Mouse (Mus musculus): ENCODE data around the gene Ppcs.

Ppcs gene

GRCm38 (mm10) chr4:119422294-119422964, at the start of gene Ppcs, which contains the start of gene Zmynd12:
Ppcs (minus strand) TSS chr4:119422420.
Zmynd12 (plus strand) TSS chr4:119422814.
- DNase-seq (ENCODE audit: low spot score) = peak; percentile 92

DNA sequence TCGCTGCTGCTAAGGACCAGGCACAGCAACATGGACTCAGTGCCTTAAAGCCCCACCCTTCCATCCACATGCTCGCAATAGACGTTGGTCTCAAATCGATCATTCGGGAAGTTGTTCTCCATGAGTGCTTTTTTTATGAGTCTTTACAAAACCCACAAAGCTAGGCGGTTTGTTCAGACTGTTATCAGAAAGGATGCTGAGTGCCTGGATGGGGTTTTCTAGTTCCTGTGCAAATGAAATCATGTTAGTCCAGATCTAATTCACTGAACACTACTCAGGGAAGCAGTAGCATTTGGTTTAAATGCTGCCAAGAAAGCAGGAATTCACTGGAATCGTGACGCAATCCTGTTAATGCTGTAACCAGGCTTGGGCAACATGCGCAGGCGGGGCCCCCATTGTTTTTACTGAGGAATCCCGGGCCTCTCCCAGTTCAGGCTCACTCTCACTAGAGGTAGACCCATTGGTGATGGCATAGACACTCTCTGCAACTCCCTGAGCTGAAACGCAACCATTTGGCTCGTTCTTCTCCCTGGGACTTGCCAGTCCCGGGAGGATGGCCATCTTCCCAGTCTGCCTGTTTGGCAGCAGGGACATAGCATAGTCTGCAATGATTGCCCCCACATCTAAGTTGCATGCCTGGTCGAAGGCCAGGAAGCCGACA, 45.6 kb upstream of the Ppcs start:
- peak; percentile 31 for DNase-seq (ENCODE audit: low spot score)

DNA sequence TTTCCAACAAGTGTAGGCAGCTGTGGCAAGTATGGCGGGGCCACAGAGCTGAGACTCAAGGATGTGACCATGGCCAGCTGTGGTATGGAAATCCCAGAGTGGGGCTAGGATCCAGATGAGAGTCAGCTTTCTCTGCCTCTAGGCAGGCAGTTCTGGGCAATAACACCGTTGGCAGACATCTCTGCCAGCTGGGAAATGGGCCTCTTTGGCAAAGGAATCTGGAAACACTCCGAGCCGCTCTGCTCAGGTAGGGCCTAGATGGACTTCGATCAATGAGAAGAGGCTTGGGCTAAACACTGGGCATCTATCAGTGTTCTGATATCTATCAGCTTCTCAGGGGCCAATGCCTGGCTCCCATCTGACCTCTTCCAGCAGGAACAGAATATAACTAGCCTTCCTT, 43.6 kb upstream of the Ppcs start:
- no peak for DNase-seq (ENCODE audit: low spot score)

GRCm38 (mm10) chr4:119463756-119464419, 41.7 kb upstream of the Ppcs start:
- no peak for DNase-seq (ENCODE audit: low spot score)

DNA sequence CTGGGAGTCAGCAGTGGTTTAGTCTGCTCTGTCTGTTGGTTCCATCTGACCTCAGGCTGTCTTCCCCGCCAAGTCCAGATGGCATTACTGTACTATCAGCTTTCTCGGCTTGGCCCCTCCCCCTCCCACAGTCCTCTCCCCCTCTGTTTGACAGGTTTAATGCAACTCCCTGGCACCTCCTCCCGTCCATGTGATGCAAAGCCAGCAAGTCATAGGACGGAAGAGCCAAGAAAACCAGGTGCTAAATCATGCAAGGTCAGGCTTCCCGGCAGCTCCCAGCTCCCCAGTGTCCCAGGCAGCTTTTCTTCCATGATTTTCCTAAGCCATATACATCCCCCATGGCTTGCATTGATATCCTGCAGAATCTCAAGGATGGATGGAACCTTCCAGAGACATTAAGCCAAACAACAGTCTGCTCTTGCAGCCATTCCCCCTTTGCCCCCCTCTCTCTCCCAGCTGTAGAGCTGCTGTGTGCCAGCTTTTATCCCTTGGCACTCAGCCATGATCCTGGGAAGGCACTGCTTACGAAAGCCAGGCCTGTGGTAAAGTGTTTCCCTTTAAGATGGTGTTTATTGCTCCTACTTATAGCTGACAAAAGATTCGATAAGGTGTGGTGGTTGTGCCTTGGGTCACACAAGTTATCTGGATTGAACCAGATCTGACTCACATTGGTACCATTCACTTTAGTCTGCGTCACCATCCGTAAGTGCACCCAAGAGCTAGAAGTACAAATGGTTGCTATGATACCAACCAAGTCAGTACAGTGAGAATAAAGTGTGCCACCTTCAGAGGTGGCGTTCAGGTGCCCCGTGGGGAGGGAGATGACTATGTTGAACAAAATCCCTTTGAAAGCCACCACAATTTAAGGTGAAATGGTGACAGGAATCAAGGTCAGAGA, 40.9 kb upstream of the Ppcs start:
- peak; percentile 52 for DNase-seq (ENCODE audit: low spot score)

- no peak for DNase-seq (ENCODE audit: low spot score)
These were observed 40.2 kb upstream of the Ppcs start for GRCm38 (mm10) chr4:119462457-119462856.

- peak; percentile 44 for DNase-seq (ENCODE audit: low spot score)
These were observed 38.5 kb upstream of the Ppcs start for GRCm38 (mm10) chr4:119460728-119461141.

DNA sequence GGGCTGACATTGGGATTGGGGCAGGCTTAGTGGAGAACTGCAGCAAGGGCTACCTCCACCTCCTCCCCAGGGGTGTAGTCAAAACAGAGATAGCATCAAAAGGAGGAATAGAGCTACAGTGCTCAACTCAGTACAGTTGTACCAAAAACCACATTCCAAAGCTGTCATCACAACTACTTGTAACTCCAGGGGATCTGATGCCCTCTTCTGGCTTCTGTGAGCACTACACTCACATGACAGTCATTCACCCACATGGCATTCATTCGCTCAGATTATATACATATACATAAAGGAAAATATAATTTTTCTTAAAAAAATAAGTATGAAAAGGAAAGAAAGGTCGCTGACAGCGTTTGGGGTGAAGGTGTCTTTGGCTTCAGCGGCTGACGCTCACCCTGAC, 38.1 kb upstream of the Ppcs start:
- DNase-seq (ENCODE audit: low spot score) = no peak

GRCm38 (mm10) chr4:119453533-119453932, 31.3 kb upstream of the Ppcs start:
- no peak for DNase-seq (ENCODE audit: low spot score)

- DNase-seq (ENCODE audit: low spot score) = no peak
These were observed 30.9 kb upstream of the Ppcs start for GRCm38 (mm10) chr4:119453128-119453527.

GRCm38 (mm10) chr4:119450436-119450835, 28.2 kb upstream of the Ppcs start:
- no peak for DNase-seq (ENCODE audit: low spot score)

GRCm38 (mm10) chr4:119447786-119448185, 25.6 kb upstream of the Ppcs start:
- no peak for DNase-seq (ENCODE audit: low spot score)

DNA sequence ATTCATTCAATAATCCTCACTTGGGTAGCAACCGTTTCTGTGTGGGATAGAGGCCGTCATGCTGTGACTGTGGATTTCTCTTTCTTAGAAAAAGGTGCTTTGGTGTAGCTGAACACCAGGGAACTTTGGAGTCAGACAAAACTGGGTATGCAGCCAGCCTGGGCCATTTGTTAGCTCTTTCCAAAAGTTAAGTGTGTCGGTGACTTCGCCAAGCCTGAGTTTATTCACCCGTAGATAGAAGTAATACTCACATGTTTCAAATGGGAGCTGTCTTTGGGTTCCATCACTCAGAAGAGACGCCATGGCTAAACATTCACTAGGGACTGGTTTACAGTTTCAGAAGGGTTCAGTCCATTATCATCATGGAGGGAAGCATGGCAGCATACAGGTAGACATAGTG, 25.0 kb upstream of the Ppcs start:
- DNase-seq (ENCODE audit: low spot score) = no peak

GRCm38 (mm10) chr4:119442539-119442938, 20.3 kb upstream of the Ppcs start:
- DNase-seq (ENCODE audit: low spot score) = no peak

GRCm38 (mm10) chr4:119441836-119442235, 19.6 kb upstream of the Ppcs start:
- no peak for DNase-seq (ENCODE audit: low spot score)

GRCm38 (mm10) chr4:119437936-119438335, 15.7 kb upstream of the Ppcs start:
- no peak for DNase-seq (ENCODE audit: low spot score)

DNA sequence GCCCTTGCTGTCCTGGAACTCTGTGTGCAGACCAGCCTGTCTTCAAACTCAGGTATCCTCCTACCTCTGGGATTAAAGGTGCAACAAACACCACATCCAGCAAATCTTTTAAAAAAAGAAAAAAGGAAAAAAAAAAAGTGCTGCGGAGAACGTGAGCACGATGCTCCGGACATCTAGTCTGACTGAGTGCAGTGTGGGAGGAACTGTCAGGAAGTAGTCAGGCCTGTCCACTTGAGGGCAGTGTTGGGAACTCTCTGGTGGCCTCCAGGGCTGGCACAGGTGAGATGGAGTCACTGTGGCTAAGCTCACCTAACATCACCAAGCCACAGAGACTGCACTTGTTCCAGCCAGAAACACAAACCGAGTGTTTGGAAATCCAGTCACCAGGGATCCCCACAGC, 8.5 kb upstream of the Ppcs start:
- DNase-seq (ENCODE audit: low spot score) = peak; percentile 63

DNA sequence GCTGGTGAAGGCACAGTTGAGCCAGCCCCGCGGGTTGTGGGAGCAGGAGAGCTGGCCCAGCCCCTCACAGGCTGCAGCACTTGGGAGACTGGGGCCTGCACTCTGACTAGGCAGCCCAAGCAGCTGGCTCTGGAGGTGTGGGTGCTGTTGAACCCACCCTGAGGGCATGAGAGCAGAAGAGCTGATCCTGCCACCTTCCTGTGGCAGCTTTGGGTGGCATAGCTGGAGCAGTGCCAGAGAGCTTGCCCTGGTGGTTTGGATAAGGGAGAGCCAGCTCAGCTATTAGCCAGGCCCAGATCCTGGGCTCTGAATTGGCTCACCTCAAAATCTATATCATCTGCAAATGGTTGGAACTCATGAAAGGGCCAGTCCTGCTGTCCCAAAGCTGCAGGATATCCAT, 5.5 kb upstream of the Ppcs start:
- DNase-seq (ENCODE audit: low spot score) = no peak

DNA sequence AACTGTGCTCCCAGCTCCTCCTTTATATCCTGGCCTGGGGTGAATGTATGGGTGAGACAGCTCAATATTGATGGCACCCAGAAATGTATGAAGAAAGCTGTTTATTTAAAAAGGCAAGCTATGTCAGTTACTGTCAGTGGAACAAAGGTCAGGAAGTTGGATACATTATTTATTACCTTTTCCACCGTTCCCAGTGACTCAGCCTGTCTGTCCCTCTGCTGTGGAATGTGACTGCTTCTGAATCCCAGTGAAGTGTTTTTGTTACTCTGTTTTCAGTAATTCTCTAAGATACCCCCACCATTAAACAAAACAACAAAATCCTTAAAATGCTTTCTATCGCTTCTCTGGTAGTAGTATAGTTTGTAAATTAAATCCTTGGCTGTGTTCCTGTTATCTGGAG, 3.4 kb upstream of the Ppcs start:
- DNase-seq (ENCODE audit: low spot score) = no peak

DNA sequence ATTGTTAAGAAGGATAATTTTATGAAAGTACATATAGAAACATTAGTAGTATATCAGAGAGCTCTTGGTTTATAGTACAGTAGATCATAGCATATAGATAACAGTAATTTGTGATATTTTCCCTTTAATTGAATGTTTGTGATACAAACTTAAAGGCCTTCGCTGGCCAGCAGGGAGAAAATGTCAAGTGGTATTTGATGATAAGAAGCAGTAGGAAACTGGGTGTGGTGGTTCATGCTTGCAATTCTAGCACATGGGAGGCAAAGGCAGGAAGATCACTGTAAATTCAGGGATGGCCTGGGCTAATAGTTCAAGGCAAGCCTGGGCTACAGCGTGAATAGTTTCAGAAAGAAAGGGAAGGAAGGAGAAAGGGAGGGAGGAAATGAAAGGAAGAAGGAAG, 2.9 kb upstream of the Ppcs start:
- no peak for DNase-seq (ENCODE audit: low spot score)

GRCm38 (mm10) chr4:119421921-119422293, 313 bp downstream of the Ppcs start:
- peak; percentile 4 for DNase-seq (ENCODE audit: low spot score)

DNA sequence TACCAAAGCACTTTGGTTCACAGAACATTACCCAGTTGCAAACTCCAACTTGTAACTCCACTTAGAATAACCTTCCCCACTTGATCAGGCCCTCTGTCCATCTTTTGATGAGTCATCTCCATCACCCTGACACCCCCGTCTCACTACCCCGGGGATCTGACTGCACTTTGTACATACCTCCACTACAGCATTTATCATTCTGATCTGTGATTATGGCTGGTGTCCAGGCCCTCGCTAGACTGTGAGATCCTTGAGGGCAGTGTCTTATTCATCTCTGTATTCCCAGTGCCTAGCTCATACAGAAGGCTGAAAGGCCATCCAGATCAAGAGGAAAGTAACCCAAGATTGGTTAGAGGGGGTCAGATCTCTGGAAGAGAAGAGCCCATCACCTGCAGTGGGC, 1.0 kb downstream of the Ppcs start:
- no peak for DNase-seq (ENCODE audit: low spot score)

Measured in lung, postnatal 25 days (tissue).